Mouse (Mus musculus) G1E (cell line): ENCODE measurements around the gene Ifitm2.

Source experiments
- CTCF ChIP-seq: IDR thresholded peaks from 2 replicates; pipeline ENCODE4 v1.5.1; 2012; ENCODE audit warnings: low read depth, low read length, inconsistent platforms, mixed read lengths
- POLR2AphosphoS5 ChIP-seq: IDR thresholded peaks from 2 replicates; pipeline ENCODE4 v1.6.1; 2012; ENCODE audit warnings: low read depth, low read length, inconsistent platforms; ENCODE audit not compliant: insufficient replicate concordance

GRCm38 (mm10) chr7:140939669-140940171 is 16.1 kb downstream of the Ifitm2 start:
- TF ChIP-seq CTCF (no peak), POLR2AphosphoS5 (no peak)
